Comparison of ENCODE assay signal across 9 mouse cellular contexts in genomic region chr7:112760293-112760692, GRCm38 (mm10).
A peak's percentile ranks its signal among the peaks of the same experiment; 100 is the strongest.
DNase-seq lines count a peak whose midpoint lies in the region; ATAC-seq and TF ChIP-seq lines count a peak whose summit lies in the region.
"Had no signal": no experiment of that assay in that cellular context is flagged by ENCODE, and none has a peak within 500 bp of the region (broad histone marks: within the 10 kb centered on the region; RNA-seq: fewer than 3 reads in every experiment).

No protein-coding gene starts in this region.

- no peak overlapping the region for H3K4me2 ChIP-seq in lung, embryonic 14.5 days
- H3K4me2 ChIP-seq in heart, embryonic 16.5 days (ENCODE audit: low read depth, low read length), result no peak overlapping the region
- H3K4me2 ChIP-seq in myocyte (ENCODE audit: low read depth), result peak overlapping the region; percentile 65
- H3K4me2 ChIP-seq: liver, embryonic 13.5 days had no signal

- H3ac ChIP-seq in myocyte (ENCODE audit: control insufficient read depth, insufficient read length), result no peak overlapping the region

- no peak for TF ChIP-seq POLR2A in lung, adult 2 months (IDR thresholded peaks at IDR 0.05; ENCODE audit: borderline replicate concordance, extremely low read depth, low read depth, low read length)
- no peak for TF ChIP-seq POLR2A in myocyte (IDR thresholded peaks at IDR 0.05; ENCODE audit: insufficient read length, low read depth)
- no peak for TF ChIP-seq POLR2A in thymus, adult 2 months (IDR thresholded peaks at IDR 0.05; ENCODE audit: control insufficient read depth, extremely low read depth, insufficient read depth, low read length, poor library complexity)

- H3K9ac ChIP-seq in lung, embryonic 14.5 days, result no peak overlapping the region
- peak overlapping the region; percentile 18; the same call in 1 of the 2 replicates for H3K9ac ChIP-seq in heart, embryonic 16.5 days (ENCODE audit: low read length)
- H3K9ac ChIP-seq: liver, embryonic 13.5 days had no signal

- H3K4me1 ChIP-seq in lung, embryonic 14.5 days (ENCODE audit: insufficient read depth), result peaks cover 45% of the 10 kb centered on the region
- peaks cover 17% of the 10 kb centered on the region for H3K4me1 ChIP-seq in lung, adult 2 months (ENCODE audit: control insufficient read depth, insufficient read depth, low read length)
- H3K4me1 ChIP-seq in heart, embryonic 16.5 days (ENCODE audit: control insufficient read depth, insufficient read depth, low read length), result peaks cover 86% of the 10 kb centered on the region
- H3K4me1 ChIP-seq in thymus, adult 2 months (replicated peaks; ENCODE audit: control insufficient read depth, insufficient read depth, low read length), result peaks cover 6% of the 10 kb centered on the region; the same call in 1 of the 2 replicates
- H3K4me1 ChIP-seq: liver, embryonic 13.5 days had no signal

- 71% methylated on average over 3 of the region's 3 CpGs for whole genome bisulfite sequencing in lung, embryonic 14.5 days
- WGBS in lung, adult 2 months, result 65% methylated on average over 3 of the region's 3 CpGs
- 62% methylated on average over 3 of the region's 3 CpGs for WGBS in heart, embryonic 16.5 days
- WGBS in thymus, adult 2 months, result 76% methylated on average over 3 of the region's 3 CpGs

- H3K27me3 ChIP-seq in lung, embryonic 14.5 days (ENCODE audit: insufficient read depth, low read length), result no peaks in the 10 kb centered on the region
- no peaks in the 10 kb centered on the region for H3K27me3 ChIP-seq in heart, embryonic 16.5 days (ENCODE audit: control insufficient read depth, insufficient read depth, low read length)
- no peaks in the 10 kb centered on the region for H3K27me3 ChIP-seq in myocyte (ENCODE audit: control insufficient read depth, insufficient read depth, insufficient read length)
- H3K27me3 ChIP-seq in thymus, adult 2 months (ENCODE audit: control insufficient read depth, insufficient read depth, low read length), result no peaks in the 10 kb centered on the region
- H3K27me3 ChIP-seq: liver, embryonic 13.5 days had no signal

- ATAC-seq in lung, embryonic 14.5 days (ENCODE audit: insufficient read depth), result no peak
- ATAC-seq in heart, embryonic 16.5 days (replicated peaks; ENCODE audit: extremely low read depth, insufficient read depth, low FRiP score), result no peak

- H3K79me2 ChIP-seq in myocyte (ENCODE audit: control insufficient read depth, insufficient read depth), result peaks cover 78% of the 10 kb centered on the region

- 0 out of 2 replicates have a peak, but pooled peaks cover 14% of the 10 kb centered on the region for H3K36me3 ChIP-seq in lung, embryonic 14.5 days (ENCODE audit: insufficient read depth)
- H3K36me3 ChIP-seq in heart, embryonic 16.5 days (ENCODE audit: control insufficient read depth, insufficient read depth), result no peaks in the 10 kb centered on the region
- H3K36me3 ChIP-seq in myocyte (ENCODE audit: control insufficient read depth, insufficient read depth), result no peaks in the 10 kb centered on the region
- no peaks in the 10 kb centered on the region for H3K36me3 ChIP-seq in thymus, adult 2 months (ENCODE audit: control insufficient read depth, insufficient read depth, low read length)
- H3K36me3 ChIP-seq: liver, embryonic 13.5 days had no signal

- no peak for TF ChIP-seq CTCF in gastrocnemius, adult 2 months (IDR thresholded peaks at IDR 0.05)
- no peak for TF ChIP-seq CTCF in lung, embryonic 14.5 days (IDR thresholded peaks at IDR 0.05; ENCODE audit: low read depth)
- no peak for TF ChIP-seq CTCF in lung, adult 2 months (IDR thresholded peaks at IDR 0.05; ENCODE audit: insufficient read depth, low read length)
- no peak for TF ChIP-seq CTCF in thymus, adult 2 months (IDR thresholded peaks at IDR 0.05; ENCODE audit: borderline replicate concordance, control insufficient read depth, extremely low read depth, insufficient read depth, low read length, poor library complexity)

- H3K9me3 ChIP-seq in lung, embryonic 14.5 days (ENCODE audit: low read depth, low read length), result no peaks in the 10 kb centered on the region
- no peaks in the 10 kb centered on the region for H3K9me3 ChIP-seq in heart, embryonic 16.5 days (replicated peaks; ENCODE audit: control insufficient read depth, low read length)
- H3K9me3 ChIP-seq: liver, embryonic 13.5 days had no signal

- intact Hi-C loops in gastrocnemius, adult 2 months (cut with DNase I), result loop anchor here (5.0 kb wide), 1 partner anchor 83 kb away; the partner anchor contains the start of gene Tead1

- DNase-seq in gastrocnemius, adult 2 months, result no peak
- no peak for DNase-seq in gastrocnemius, postnatal 25 days
- no peak for DNase-seq in lung, embryonic 14.5 days
- DNase-seq in lung, adult 2 months, result no peak
- no peak for DNase-seq in left cerebral cortex, adult 8-10 months (ENCODE audit: low spot score in 2 of 2)
- DNase-seq in thymus, adult 2 months, result no peak
- DNase-seq: liver, embryonic 13.5 days had no signal

- H3K4me3 ChIP-seq in gastrocnemius, adult 2 months, result no peak overlapping the region
- H3K4me3 ChIP-seq in lung, embryonic 14.5 days (ENCODE audit: low read depth, low read length), result no peak overlapping the region
- no peak overlapping the region for H3K4me3 ChIP-seq in lung, adult 2 months (replicated peaks; ENCODE audit: extremely low read depth, low read depth, low read length)
- H3K4me3 ChIP-seq in heart, embryonic 16.5 days (ENCODE audit: low read length), result no peak overlapping the region
- H3K4me3 ChIP-seq in myocyte, result no peak overlapping the region
- H3K4me3 ChIP-seq in thymus, adult 2 months (ENCODE audit: control insufficient read depth, insufficient read depth, low read length), result no peak overlapping the region
- H3K4me3 ChIP-seq: liver, embryonic 13.5 days had no signal

- peak overlapping the region; percentile 90 for H3K27ac ChIP-seq in gastrocnemius, adult 2 months
- H3K27ac ChIP-seq in lung, embryonic 14.5 days (ENCODE audit: low read depth), result peak overlapping the region; percentile 60; the same call in 1 of the 2 replicates
- H3K27ac ChIP-seq in heart, embryonic 16.5 days (ENCODE audit: low read length), result peak overlapping the region; percentile 54
- no peak overlapping the region for H3K27ac ChIP-seq in thymus, adult 2 months (ENCODE audit: control insufficient read depth, insufficient read depth, low read length)
- H3K27ac ChIP-seq: liver, embryonic 13.5 days had no signal

TF ChIP-seq in myocyte, 11 proteins besides CTCF, POLR2A, EP300 and RAD21:
- TF ChIP-seq POLR2AphosphoS2 (IDR thresholded peaks at IDR 0.05; ENCODE audit: insufficient read length, low read depth) (no peak), E2F4 (IDR thresholded peaks at IDR 0.05; ENCODE audit: insufficient read depth) (no peak), SRF (IDR thresholded peaks at IDR 0.05; ENCODE audit: control insufficient read depth, insufficient read length, low read depth) (no peak), USF1 (IDR thresholded peaks at IDR 0.05; ENCODE audit: low read depth) (no peak), MYOD1 (IDR thresholded peaks at IDR 0.05; ENCODE audit: control insufficient read depth in 1 of 3, insufficient read length in 2 of 3, low read depth in 2 of 3) (no peak), CEBPB (IDR thresholded peaks at IDR 0.05; ENCODE audit: insufficient read depth, poor library complexity, severe bottlenecking) (no peak), MAX (IDR thresholded peaks at IDR 0.05; ENCODE audit: low read depth) (no peak)
